Mouse (Mus musculus): ENCODE measurements around the gene Chchd3.
A peak's percentile ranks its signal among the peaks of the same experiment; 100 is the strongest.

The Chchd3 gene

GRCm38 (mm10) chr6:32795653-32796500, 264.2 kb downstream of the Chchd3 start:
- DNase-seq: no peak

GRCm38 (mm10) chr6:32793575-32793974, 266.5 kb downstream of the Chchd3 start:
- no peak for DNase-seq

DNA sequence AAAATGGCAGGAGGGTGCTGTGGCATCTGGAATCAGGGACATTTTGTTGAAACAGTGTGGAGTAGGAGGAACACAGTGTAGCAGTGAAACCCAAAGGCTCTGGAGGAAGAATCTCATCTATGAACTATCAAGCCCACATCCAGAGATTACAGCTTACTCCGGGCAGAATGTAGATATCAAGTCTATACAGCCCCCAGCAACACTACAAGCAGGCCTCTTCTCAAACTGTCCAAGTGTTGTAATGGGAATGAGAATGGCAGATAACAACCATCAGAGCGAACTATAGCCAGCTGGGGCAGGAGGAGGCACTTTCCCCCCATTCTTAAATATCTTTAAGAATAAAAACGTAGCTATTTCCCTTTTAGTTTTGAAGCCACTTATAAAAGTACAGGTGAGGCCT, 266.9 kb downstream of the Chchd3 start:
- DNase-seq: no peak

DNA sequence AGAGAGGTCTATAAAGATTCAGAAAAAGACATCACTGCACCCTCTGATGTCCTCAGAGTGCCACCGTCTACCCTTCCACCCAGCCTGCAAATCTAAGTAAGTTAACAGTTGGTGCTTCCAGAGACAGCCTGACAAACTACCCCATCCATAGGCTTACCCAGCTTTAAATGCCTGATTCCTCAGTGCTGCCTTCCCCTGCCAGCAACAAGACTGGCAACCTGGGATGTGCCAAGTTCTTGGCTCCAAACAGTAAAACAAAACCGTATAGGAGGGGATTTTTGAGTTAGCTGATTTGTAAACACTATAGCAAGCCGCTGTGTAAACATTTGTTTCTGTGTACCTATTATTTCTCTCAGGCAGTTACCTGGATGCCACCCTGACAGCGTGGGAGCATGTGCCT, 269.6 kb downstream of the Chchd3 start:
- no peak for DNase-seq

- no peak for DNase-seq
These were observed 272.7 kb downstream of the Chchd3 start for GRCm38 (mm10) chr6:32787399-32787798.

DNA sequence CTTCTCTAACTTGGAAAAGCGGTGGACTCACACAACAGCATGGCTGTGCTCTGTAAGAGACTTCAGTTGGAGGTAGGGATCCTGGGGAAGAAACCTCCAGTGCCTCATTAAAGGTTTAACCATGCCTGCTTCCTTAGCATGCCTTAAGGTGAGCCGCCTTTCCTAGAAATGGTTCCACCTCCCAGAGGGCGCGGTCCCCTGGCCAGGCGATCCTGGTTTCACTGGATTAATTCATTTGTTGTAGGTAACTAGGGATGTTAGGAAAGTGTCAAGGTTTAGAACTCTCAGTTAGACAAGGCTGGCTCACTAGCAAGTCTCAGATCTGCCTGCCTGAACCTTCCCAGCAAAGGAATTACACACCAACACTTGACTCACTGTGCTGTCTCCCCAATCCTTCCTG, 273.9 kb downstream of the Chchd3 start:
- no peak for DNase-seq

DNA sequence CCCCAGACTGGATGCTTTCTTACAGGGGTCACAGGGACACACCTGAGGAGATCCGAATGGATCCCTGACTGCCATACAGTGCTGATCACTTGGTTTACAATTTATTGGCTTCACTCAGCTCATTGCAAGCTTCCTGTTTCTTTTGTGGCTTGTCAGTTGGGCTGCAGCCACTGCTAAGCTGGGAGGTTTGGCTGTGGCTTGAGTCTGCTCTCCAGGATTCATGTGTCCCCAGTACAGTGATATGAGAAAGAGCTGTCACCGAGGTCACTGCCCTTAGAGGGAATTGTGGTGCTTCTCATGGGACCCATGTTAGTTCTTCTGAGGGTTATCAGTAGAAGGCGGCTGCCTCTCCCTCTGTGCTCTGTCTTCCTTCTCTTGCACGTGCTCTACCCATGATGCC, 277.0 kb downstream of the Chchd3 start:
- no peak for DNase-seq

DNA sequence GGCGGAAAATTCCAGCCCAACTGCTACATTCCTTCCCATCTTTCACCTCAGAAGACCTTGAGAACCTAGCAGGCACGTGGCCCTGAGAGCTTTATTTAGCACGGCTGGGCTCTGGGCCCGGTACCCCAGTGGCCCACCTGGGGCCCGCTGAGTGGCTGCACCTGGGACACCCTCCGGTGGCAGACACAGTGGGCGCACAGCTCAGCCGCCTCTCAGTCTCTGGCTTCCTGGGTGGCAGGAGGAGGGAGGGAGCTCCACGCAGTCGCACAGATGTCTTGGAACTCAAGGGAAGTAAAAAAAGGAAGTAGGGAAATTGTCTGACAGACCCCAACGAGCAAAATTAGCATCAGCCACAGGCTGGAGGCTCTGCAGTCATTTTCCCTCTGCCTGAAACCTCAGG, 279.5 kb downstream of the Chchd3 start:
- DNase-seq: peak; percentile 47

DNA sequence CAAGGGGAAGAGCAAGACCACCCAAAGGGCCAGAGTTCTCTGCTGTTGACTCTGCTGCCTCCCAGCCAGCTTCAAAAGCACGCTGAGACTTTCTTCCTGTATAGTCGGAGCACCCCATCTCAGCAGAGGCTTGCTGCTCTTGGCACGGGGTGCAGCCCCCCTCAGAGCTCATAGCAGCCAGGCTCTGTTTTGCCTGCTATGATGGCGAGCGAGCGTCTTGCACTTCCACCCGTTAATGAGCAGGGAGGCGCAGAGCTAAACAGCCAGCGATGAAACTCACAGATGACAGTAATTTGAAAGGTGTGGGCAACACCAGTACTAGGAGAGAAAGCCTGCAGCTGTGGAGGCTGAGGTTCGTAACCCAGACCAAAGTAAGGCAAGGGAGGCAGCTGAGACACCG, 283.7 kb downstream of the Chchd3 start:
- DNase-seq: no peak

GRCm38 (mm10) chr6:32754524-32754923, 305.5 kb downstream of the Chchd3 start:
- DNase-seq: no peak

DNA sequence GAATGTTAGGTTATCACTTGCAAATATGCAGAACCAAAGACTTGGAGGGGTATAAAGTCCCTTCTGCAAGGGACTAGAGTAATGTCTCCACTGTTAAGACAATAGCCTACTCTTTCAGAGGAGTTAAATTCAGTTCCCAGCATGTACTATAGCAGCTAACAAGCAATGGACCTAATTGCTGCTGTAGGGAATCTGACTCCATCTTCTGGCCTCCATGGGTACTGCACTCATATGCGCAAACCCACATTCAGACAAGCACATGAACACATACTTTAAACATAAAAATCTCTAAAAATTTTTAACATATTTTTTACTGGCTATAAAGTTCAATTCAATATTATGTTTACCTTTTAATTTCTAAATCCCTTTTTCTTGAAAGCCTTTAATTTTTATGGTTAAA, 310.2 kb downstream of the Chchd3 start:
- no peak for DNase-seq

GRCm38 (mm10) chr6:32748777-32749176, 311.3 kb downstream of the Chchd3 start:
- DNase-seq: no peak

DNA sequence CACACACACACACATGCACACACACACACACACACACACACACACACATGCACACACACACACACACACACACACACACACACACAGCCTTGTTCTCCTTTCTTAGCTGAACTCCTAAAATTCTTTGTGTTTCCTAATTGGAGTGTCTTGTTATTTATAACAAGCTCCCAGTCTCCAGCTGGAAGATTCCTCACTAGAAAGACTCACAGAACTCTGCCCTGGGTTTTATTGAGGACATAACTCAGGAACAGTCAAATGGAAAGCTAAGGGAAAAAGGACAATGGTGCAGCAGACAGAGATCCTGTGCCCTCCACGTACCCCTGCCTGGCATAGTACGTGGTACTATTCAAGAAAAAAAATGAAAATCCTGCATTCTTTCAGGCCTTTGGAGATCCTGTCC, 312.7 kb downstream of the Chchd3 start:
- DNase-seq: no peak

Data from kidney, adult 9 months (tissue).